Mouse (Mus musculus) megakaryocyte, embryonic 14.5 days (primary cell): ENCODE data around the gene G6pc3. TPM values are rescaled to one million over a fixed set of nuclear protein-coding genes. Genes with fewer than 3 reads are reported as not detected.

Experiments
- H3K27me3 ChIP-seq: replicated peaks from 2 replicates; pipeline ENCODE3; 2012; ENCODE audit warnings: inconsistent platforms
- H3K36me3 ChIP-seq: replicated peaks from 2 replicates; pipeline ENCODE3; 2012; ENCODE audit warnings: low read length, inconsistent platforms, mixed read lengths
- H3K4me1 ChIP-seq: 2 replicates; pipeline ENCODE4 v1.6.1; 2012; ENCODE audit warnings: inconsistent platforms
- H3K4me3 ChIP-seq: replicated peaks from 2 replicates; pipeline ENCODE3; 2012; ENCODE audit warnings: moderate library complexity, mild to moderate bottlenecking, inconsistent platforms
- H3K9me3 ChIP-seq: 2 replicates; pipeline ENCODE4 v1.6.1; 2012; ENCODE audit warnings: inconsistent platforms
- FLI1 ChIP-seq: IDR thresholded peaks from 2 replicates; pipeline ENCODE4 v1.6.1; 2012; ENCODE audit warnings: low read length, inconsistent platforms, mixed read lengths
- GATA1 ChIP-seq: IDR thresholded peaks from 3 replicates; pipeline ENCODE4 v1.6.1; 2012; ENCODE audit warnings: mixed read lengths, low read length, inconsistent platforms, borderline replicate concordance
- polyA plus RNA-seq: library from polyadenylated mRNA; stranded (reverse); fragments of >175 nt; gene quantifications from 2 replicates; pipeline ENCODE4 v1.2.3, GENCODE M21; 2012; ENCODE audit warnings: low replicate concordance; ENCODE audit not compliant: insufficient read depth

Gene G6pc3
- polyA plus RNA-seq, 1 experiment, result 73.3 TPM

- peaks cover 89% of the 10 kb centered on the region for H3K4me1 ChIP-seq
- TF ChIP-seq FLI1, result no peak
- no peak for TF ChIP-seq GATA1
- peak overlapping the region; percentile 28 for H3K4me3 ChIP-seq
- H3K27me3 ChIP-seq, result no peaks in the 10 kb centered on the region
- peaks cover 97% of the 10 kb centered on the region for H3K36me3 ChIP-seq
- no peaks in the 10 kb centered on the region for H3K9me3 ChIP-seq
These were observed 17.1 kb downstream of the G6pc3 start for GRCm38 (mm10) chr11:102206481-102206880.

DNA sequence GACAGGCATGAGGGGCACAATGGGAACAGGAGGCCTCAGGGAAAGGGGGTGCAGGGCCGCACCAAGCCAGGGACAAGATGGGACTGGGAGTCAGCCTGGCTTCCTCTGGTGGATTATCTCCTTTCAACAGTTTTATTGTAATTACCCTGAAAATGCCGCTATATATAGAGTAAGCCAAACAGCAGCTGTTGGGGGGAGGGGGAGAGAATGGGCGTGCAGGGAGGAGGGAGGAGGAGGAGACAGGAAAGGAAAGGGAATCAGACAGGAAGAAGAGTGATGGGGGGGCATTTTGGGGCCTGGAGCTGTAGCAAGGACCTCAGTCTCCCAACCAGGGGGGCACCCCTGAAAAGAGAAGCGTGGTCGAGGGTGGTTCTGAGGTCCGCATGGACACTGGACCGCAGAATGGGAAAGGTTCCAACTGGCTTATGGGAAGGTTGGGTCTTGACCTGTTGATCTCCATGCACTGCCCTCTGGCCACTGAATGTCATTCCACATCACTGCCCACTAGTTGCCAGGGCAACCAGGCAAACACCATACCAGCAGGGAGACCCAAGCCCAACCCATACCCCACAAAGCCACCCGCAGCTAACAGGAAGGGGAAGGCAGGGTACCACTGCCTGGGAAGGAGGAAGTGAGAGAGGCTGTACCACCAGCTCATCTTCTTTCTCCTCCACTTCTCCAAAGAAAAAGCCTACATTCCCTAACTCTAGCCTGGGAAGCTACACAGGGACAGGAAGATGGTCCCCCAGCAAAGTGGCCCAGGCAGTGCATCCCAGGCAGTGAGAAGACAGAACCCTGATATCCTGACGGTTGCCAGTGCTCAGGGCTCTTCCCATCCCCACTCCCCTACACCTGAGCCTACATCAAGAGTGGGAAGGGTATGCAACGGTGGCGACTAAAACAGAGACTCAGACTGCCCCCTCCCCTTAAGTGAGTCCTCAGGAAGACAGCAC, 18.7 kb downstream of the G6pc3 start:
- Histone ChIP-seq H3K4me3 (peak overlapping the region; percentile 87), H3K4me1 (peaks cover 90% of the 10 kb centered on the region), H3K9me3 (no peaks in the 10 kb centered on the region), H3K27me3 (no peaks in the 10 kb centered on the region), H3K36me3 (peaks cover 96% of the 10 kb centered on the region)
- TF ChIP-seq FLI1 (no peak), GATA1 (no peak)

DNA sequence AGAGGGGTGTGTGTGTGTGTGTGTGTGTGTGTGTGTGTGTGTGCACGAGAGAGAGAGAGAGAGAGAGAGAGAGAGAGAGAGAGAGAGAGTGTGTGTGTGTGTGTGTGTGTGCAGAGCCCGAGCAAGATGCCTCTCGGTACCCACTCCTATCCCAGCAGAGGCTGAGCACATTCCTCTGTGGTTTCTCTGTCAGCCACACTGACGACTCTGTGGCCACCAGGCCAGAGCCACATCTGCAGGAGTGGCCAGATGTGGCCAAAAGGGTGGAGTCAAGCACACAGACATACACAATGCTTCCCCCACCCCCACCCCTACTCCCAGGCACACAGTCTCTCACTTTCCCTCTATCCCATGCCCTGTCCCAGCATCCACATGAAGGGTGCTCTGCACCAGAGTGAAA, 19.4 kb downstream of the G6pc3 start:
- peak overlapping the region; percentile 87 for H3K4me3 ChIP-seq
- H3K9me3 ChIP-seq, result no peaks in the 10 kb centered on the region
- TF ChIP-seq GATA1 (no peak), FLI1 (no peak)
- peaks cover 97% of the 10 kb centered on the region for H3K4me1 ChIP-seq
- H3K36me3 ChIP-seq, result peaks cover 95% of the 10 kb centered on the region
- no peaks in the 10 kb centered on the region for H3K27me3 ChIP-seq

GRCm38 (mm10) chr11:102209742-102210141, 20.3 kb downstream of the G6pc3 start:
- TF ChIP-seq FLI1 (0 out of 2 replicates have a peak, but pooled peaks have one; percentile 13), GATA1 (no peak)
- H3K36me3 ChIP-seq, result peaks cover 95% of the 10 kb centered on the region
- H3K27me3 ChIP-seq, result no peaks in the 10 kb centered on the region
- H3K9me3 ChIP-seq, result no peaks in the 10 kb centered on the region
- H3K4me3 ChIP-seq, result peak overlapping the region; percentile 87
- H3K4me1 ChIP-seq, result peaks cover 99% of the 10 kb centered on the region

GRCm38 (mm10) chr11:102210185-102210584, 20.8 kb downstream of the G6pc3 start:
- H3K27me3 ChIP-seq, result no peaks in the 10 kb centered on the region
- TF ChIP-seq GATA1, result no peak
- no peak for TF ChIP-seq FLI1
- no peaks in the 10 kb centered on the region for H3K9me3 ChIP-seq
- H3K4me1 ChIP-seq, result peaks cover 99% of the 10 kb centered on the region
- H3K36me3 ChIP-seq, result peaks cover 95% of the 10 kb centered on the region
- peak overlapping the region; percentile 87 for H3K4me3 ChIP-seq

DNA sequence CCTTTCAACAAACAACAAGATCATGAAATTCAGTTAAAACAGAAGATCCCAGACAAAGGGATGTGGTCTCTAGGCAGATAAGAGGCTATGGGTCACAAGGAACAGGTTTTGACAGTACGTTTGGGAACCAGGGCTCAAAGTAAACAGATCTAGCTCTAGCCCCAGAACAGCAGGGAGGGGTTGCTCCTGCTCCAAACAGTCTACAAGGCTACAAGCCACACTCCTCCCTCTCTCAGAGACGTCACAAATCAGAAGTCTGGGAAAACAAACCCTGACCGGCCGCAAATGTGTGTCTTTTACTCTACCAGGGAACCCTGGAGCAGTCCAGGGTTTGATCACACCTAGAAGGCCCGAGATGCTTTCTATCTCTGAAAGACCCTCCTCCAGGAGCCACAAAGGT, 21.6 kb downstream of the G6pc3 start:
- Histone ChIP-seq H3K4me3 (peak overlapping the region; percentile 81), H3K9me3 (no peaks in the 10 kb centered on the region), H3K4me1 (peaks cover 99% of the 10 kb centered on the region), H3K36me3 (peaks cover 95% of the 10 kb centered on the region), H3K27me3 (no peaks in the 10 kb centered on the region)
- no peak for TF ChIP-seq GATA1
- TF ChIP-seq FLI1, result no peak

GRCm38 (mm10) chr11:102211936-102212341, 22.5 kb downstream of the G6pc3 start:
- Histone ChIP-seq H3K4me3 (peak overlapping the region; percentile 81), H3K9me3 (no peaks in the 10 kb centered on the region), H3K36me3 (peaks cover 94% of the 10 kb centered on the region), H3K27me3 (no peaks in the 10 kb centered on the region), H3K4me1 (peaks cover 99% of the 10 kb centered on the region)
- TF ChIP-seq FLI1 (no peak), GATA1 (no peak)

DNA sequence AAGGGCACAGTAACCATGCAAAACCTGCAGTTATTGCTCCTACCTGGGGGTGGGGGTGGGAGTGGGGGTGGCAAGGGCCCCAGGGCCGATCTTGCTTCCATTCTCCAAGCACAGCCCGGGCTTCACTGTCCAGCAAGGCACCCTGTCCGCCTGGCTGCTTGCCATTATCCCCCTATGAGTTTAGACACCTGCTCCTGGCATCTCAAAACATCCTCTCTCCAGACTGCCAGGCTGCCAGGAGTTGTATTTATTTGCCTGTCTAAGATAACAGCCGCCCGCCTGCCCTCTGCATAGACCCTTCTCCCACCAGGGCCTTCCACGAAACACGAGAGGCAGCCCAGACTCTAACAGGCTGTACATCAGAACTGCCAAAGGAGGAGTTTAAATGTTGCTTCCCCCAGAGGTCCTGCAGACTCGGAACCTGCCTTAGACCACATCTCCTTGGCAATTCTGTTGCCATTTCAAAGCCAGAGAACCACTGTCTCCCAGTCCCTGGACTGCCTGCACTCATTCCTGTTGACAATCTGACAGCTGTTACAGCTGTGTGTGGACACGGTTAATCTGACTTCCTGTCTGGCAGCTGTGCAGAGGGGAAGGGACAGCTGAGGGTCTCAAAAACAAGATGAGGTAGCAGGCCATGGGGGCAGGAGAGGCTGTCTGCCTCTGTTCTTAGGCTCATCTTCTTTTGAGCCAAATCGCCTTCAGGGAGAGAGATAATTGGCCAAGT, 25.2 kb downstream of the G6pc3 start:
- Histone ChIP-seq H3K36me3 (peaks cover 93% of the 10 kb centered on the region), H3K4me3 (peak overlapping the region; percentile 85), H3K9me3 (no peaks in the 10 kb centered on the region), H3K4me1 (peaks cover 99% of the 10 kb centered on the region), H3K27me3 (no peaks in the 10 kb centered on the region)
- TF ChIP-seq FLI1 (no peak), GATA1 (no peak)

DNA sequence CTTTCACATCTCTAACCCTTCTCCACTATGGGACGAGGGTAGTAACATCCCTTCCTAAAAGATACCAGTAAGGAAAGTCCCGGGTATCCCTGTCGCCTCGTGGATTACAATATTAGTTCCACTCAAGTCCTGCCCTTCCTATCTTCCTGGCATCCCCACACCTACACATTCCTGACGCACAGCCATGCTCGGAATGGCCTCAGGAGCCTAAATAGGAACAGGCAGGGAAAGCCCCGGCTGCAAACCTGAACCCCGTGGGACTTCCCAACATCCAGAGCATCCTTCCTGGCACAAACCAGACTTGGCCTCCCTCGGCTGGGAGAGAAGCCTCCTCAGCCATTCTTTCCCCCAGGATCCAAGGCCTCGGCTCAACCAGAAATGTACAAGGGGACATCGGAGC, 26.1 kb downstream of the G6pc3 start:
- Histone ChIP-seq H3K4me1 (peaks cover 99% of the 10 kb centered on the region), H3K27me3 (no peaks in the 10 kb centered on the region), H3K36me3 (peaks cover 94% of the 10 kb centered on the region), H3K9me3 (no peaks in the 10 kb centered on the region), H3K4me3 (peak overlapping the region; percentile 99)
- TF ChIP-seq FLI1 (no peak), GATA1 (no peak)
